Mouse (Mus musculus) forebrain, embryonic 15.5 days (tissue): Measurements from ENCODE around the gene Rcbtb2. TPM values are rescaled to one million over a fixed set of nuclear protein-coding genes. Genes with fewer than 3 reads are reported as not detected.

Source experiments
- ATAC-seq: fragments of 200-750 bp; cut with Nextera tagmentation; replicated peaks from 2 replicates; pipeline ENCODE4 v1.8.0; 2017; ENCODE audit warnings: mild to moderate bottlenecking, moderate TSS enrichment, moderate library complexity
- H3K27ac ChIP-seq: fragments of 300-500 bp; sonication (generic); replicated peaks from 2 replicates; pipeline ENCODE4 v1.5.1; 2015; ENCODE audit warnings: mild to moderate bottlenecking, inconsistent platforms
- H3K27me3 ChIP-seq: fragments of 300-500 bp; sonication (generic); 2 replicates; pipeline ENCODE4 v1.6.1; 2015; ENCODE audit warnings: inconsistent platforms
- H3K36me3 ChIP-seq: fragments of 300-500 bp; sonication (generic); 2 replicates; pipeline ENCODE4 v1.6.1; 2015; ENCODE audit warnings: mild to moderate bottlenecking, inconsistent platforms
- H3K4me1 ChIP-seq: fragments of 300-500 bp; sonication (generic); 2 replicates; pipeline ENCODE4 v1.6.1; 2015; ENCODE audit warnings: inconsistent platforms
- H3K4me2 ChIP-seq: fragments of 300-500 bp; sonication (generic); replicated peaks from 2 replicates; pipeline ENCODE4 v1.6.1; 2015; ENCODE audit warnings: mild to moderate bottlenecking, inconsistent platforms
- H3K4me3 ChIP-seq: fragments of 300-500 bp; sonication (generic); 2 replicates; pipeline ENCODE4 v1.5.1; 2015; ENCODE audit warnings: mild to moderate bottlenecking, inconsistent platforms
- H3K9ac ChIP-seq: fragments of 300-500 bp; sonication (generic); replicated peaks from 2 replicates; pipeline ENCODE4 v1.6.1; 2015; ENCODE audit warnings: mild to moderate bottlenecking, inconsistent platforms
- H3K9me3 ChIP-seq: fragments of 300-500 bp; sonication (generic); 2 replicates; pipeline ENCODE4 v1.6.1; 2016; ENCODE audit warnings: inconsistent platforms
- WGBS: fragments of 180-500 bp; shearing (Covaris S2); methylation state at CpG from one replicate; pipeline ENCODE4 v1.1.7; 2015; ENCODE audit warnings: mixed read lengths; 5-methylcytosine and 5-hydroxymethylcytosine counted together
- polyA plus RNA-seq: library from polyadenylated mRNA; unstranded; fragments of >200 nt; fragmentation: Nextera tagmentation; extraction: Ambion mirVana; gene quantifications from 2 replicates; pipeline ENCODE4 v1.2.1, GENCODE M21; 2015

Rcbtb2 gene
- polyA plus RNA-seq, 1 experiment from 2014 or later: 90.8 TPM

- Histone ChIP-seq H3K27me3 (no peaks in the 10 kb centered on the region), H3K9me3 (no peaks in the 10 kb centered on the region), H3K27ac (peak overlapping the region; percentile 97; the same call in 1 of the 2 replicates), H3K4me3 (no peak overlapping the region), H3K4me1 (peaks cover 25% of the 10 kb centered on the region), H3K9ac (no peak overlapping the region), H3K36me3 (peaks cover 5% of the 10 kb centered on the region; the same call in 1 of the 2 replicates), H3K4me2 (no peak overlapping the region)
- no peak for ATAC-seq
- WGBS: 52% methylated on average over 3 of the region's 3 CpGs
Measured at GRCm38 (mm10) chr14:73141800-73142199, 19.0 kb downstream of the Rcbtb2 start.

- WGBS: 0% methylated on average over 11 of the region's 11 CpGs
- H3K9me3 ChIP-seq: no peaks in the 10 kb centered on the region
- no peaks in the 10 kb centered on the region for H3K27me3 ChIP-seq
- H3K4me3 ChIP-seq: peak overlapping the region; percentile 70
- peak overlapping the region; percentile 59 for H3K4me2 ChIP-seq
- H3K9ac ChIP-seq: peak overlapping the region; percentile 93
- peaks cover 5% of the 10 kb centered on the region; the same call in 1 of the 2 replicates for H3K36me3 ChIP-seq
- peak overlapping the region; percentile 97 for H3K27ac ChIP-seq
- peak; percentile 12 for ATAC-seq
- peaks cover 25% of the 10 kb centered on the region for H3K4me1 ChIP-seq
Measured at GRCm38 (mm10) chr14:73142421-73142895, 19.6 kb downstream of the Rcbtb2 start.

GRCm38 (mm10) chr14:73142896-73143709 is 20.3 kb downstream of the Rcbtb2 start:
- H3K4me1 ChIP-seq: peaks cover 25% of the 10 kb centered on the region
- WGBS: under 1% methylated on average over 81 of the region's 88 CpGs
- no peaks in the 10 kb centered on the region for H3K27me3 ChIP-seq
- peak overlapping the region; percentile 97 for H3K27ac ChIP-seq
- no peaks in the 10 kb centered on the region for H3K9me3 ChIP-seq
- H3K9ac ChIP-seq: peak overlapping the region; percentile 93
- H3K4me2 ChIP-seq: peak overlapping the region; percentile 59
- peak; percentile 92 for ATAC-seq
- H3K36me3 ChIP-seq: peaks cover 5% of the 10 kb centered on the region; the same call in 1 of the 2 replicates
- peak overlapping the region; percentile 70 for H3K4me3 ChIP-seq

- Histone ChIP-seq H3K27me3 (no peaks in the 10 kb centered on the region), H3K27ac (peak overlapping the region; percentile 97), H3K9me3 (no peaks in the 10 kb centered on the region), H3K36me3 (peaks cover 5% of the 10 kb centered on the region; the same call in 1 of the 2 replicates), H3K4me1 (peaks cover 25% of the 10 kb centered on the region), H3K9ac (peak overlapping the region; percentile 93), H3K4me3 (peak overlapping the region; percentile 70), H3K4me2 (peak overlapping the region; percentile 59)
- peak; percentile 30; the same call in 1 of the 2 replicates for ATAC-seq
- WGBS: 31% methylated on average over 25 of the region's 25 CpGs
Measured at GRCm38 (mm10) chr14:73143710-73144420, 21.0 kb downstream of the Rcbtb2 start.

- 92% methylated on average over 4 of the region's 4 CpGs for WGBS
- Histone ChIP-seq H3K4me2 (no peak overlapping the region), H3K27me3 (no peaks in the 10 kb centered on the region), H3K4me3 (no peak overlapping the region), H3K36me3 (peaks cover 5% of the 10 kb centered on the region; the same call in 1 of the 2 replicates), H3K9ac (no peak overlapping the region), H3K27ac (no peak overlapping the region), H3K9me3 (no peaks in the 10 kb centered on the region), H3K4me1 (peaks cover 25% of the 10 kb centered on the region)
- no peak for ATAC-seq
Measured at GRCm38 (mm10) chr14:73145531-73145930, 22.7 kb downstream of the Rcbtb2 start.

GRCm38 (mm10) chr14:73146721-73147120 is 23.9 kb downstream of the Rcbtb2 start:
- H3K27ac ChIP-seq: no peak overlapping the region
- H3K4me3 ChIP-seq: no peak overlapping the region
- 64% methylated on average over 3 of the region's 3 CpGs for WGBS
- H3K4me1 ChIP-seq: peaks cover 25% of the 10 kb centered on the region
- H3K4me2 ChIP-seq: no peak overlapping the region
- H3K9ac ChIP-seq: no peak overlapping the region
- no peaks in the 10 kb centered on the region for H3K27me3 ChIP-seq
- H3K36me3 ChIP-seq: peaks cover 5% of the 10 kb centered on the region; the same call in 1 of the 2 replicates
- no peak for ATAC-seq
- H3K9me3 ChIP-seq: no peaks in the 10 kb centered on the region

DNA sequence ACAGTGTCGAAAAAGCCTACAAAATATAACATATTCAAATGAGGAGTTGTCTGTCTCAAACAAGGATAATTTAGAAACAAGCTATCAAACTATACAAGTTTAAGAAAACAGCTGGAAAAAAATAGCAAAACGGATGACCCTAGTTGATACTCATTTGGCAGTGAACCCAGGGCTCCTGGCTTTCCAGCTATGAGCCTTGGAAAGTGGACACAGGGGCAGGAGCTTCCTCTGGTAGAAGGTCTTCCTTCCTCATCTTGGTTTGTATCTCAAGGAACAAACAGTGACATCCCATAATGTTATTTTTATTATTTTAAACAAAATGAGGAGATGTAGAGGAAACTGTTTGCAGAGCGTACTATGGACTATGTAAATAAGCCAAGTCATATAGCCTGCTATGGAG is 25.3 kb downstream of the Rcbtb2 start:
- 89% methylated on average over 3 of the region's 3 CpGs for whole genome bisulfite sequencing
- Histone ChIP-seq H3K27me3 (no peaks in the 10 kb centered on the region), H3K4me1 (peaks cover 18% of the 10 kb centered on the region), H3K36me3 (peaks cover 5% of the 10 kb centered on the region; the same call in 1 of the 2 replicates), H3K9me3 (no peaks in the 10 kb centered on the region), H3K9ac (no peak overlapping the region), H3K4me2 (no peak overlapping the region), H3K4me3 (no peak overlapping the region), H3K27ac (no peak overlapping the region)
- ATAC-seq: no peak

- H3K4me2 ChIP-seq: no peak overlapping the region
- H3K4me1 ChIP-seq: no peaks in the 10 kb centered on the region
- ATAC-seq: no peak
- 90% methylated on average over 5 of the region's 5 CpGs for WGBS
- no peak overlapping the region; the same call in 1 of the 2 replicates for H3K27ac ChIP-seq
- no peaks in the 10 kb centered on the region for H3K27me3 ChIP-seq
- H3K9ac ChIP-seq: no peak overlapping the region
- no peak overlapping the region for H3K4me3 ChIP-seq
- H3K9me3 ChIP-seq: no peaks in the 10 kb centered on the region
- peaks cover 50% of the 10 kb centered on the region for H3K36me3 ChIP-seq
Measured at GRCm38 (mm10) chr14:73161303-73161702, 38.5 kb downstream of the Rcbtb2 start.

GRCm38 (mm10) chr14:73162192-73162800 is 39.5 kb downstream of the Rcbtb2 start:
- Histone ChIP-seq H3K9ac (no peak overlapping the region), H3K36me3 (peaks cover 51% of the 10 kb centered on the region), H3K4me1 (no peaks in the 10 kb centered on the region), H3K9me3 (no peaks in the 10 kb centered on the region), H3K27ac (no peak overlapping the region), H3K27me3 (no peaks in the 10 kb centered on the region), H3K4me3 (no peak overlapping the region), H3K4me2 (no peak overlapping the region)
- ATAC-seq: no peak
- WGBS: 89% methylated on average over 13 of the region's 13 CpGs

GRCm38 (mm10) chr14:73163363-73163998 is 40.6 kb downstream of the Rcbtb2 start:
- no peaks in the 10 kb centered on the region for H3K27me3 ChIP-seq
- H3K27ac ChIP-seq: no peak overlapping the region
- no peak overlapping the region for H3K4me3 ChIP-seq
- H3K36me3 ChIP-seq: peaks cover 57% of the 10 kb centered on the region
- no peak overlapping the region for H3K9ac ChIP-seq
- WGBS: 92% methylated on average over 10 of the region's 10 CpGs
- ATAC-seq: no peak
- H3K4me2 ChIP-seq: no peak overlapping the region
- no peaks in the 10 kb centered on the region for H3K9me3 ChIP-seq
- no peaks in the 10 kb centered on the region for H3K4me1 ChIP-seq

DNA sequence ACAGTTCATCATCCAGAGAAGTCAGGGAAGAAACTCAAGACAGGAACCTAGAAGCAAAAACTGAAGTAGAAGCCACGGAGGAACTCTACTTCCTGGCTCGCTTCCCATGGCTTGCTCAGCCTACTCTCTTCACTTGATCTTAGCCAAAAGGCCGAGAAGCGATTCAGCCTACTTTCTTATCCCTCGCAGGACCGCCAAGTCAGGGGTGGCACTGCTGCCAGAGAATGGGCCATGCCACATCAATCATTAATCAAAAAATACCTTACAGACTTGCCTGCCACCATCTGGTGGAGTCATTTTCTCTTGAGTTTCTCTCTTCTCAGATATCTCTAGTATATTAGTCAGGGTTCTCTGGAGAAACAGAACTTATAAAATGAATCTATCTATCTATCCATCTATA is 42.3 kb downstream of the Rcbtb2 start:
- Histone ChIP-seq H3K9me3 (no peaks in the 10 kb centered on the region), H3K36me3 (peaks cover 56% of the 10 kb centered on the region), H3K4me1 (no peaks in the 10 kb centered on the region), H3K27ac (no peak overlapping the region), H3K4me3 (no peak overlapping the region), H3K4me2 (no peak overlapping the region), H3K9ac (no peak overlapping the region), H3K27me3 (no peaks in the 10 kb centered on the region)
- WGBS: 92% methylated on average over 6 of the region's 6 CpGs
- ATAC-seq: no peak
